Mouse (Mus musculus) adrenal gland, postnatal 36 days (tissue): Measurements from ENCODE around the gene Sez6l2. TPM values are rescaled to one million over a fixed set of nuclear protein-coding genes. Genes with fewer than 3 reads are reported as not detected.

Experiments
- total RNA-seq, 2 experiments: library from RNA; stranded (reverse); gene quantifications; 2 replicates each; pipeline ENCODE4 v1.2.3; 2021

Sez6l2 gene
- total RNA-seq, 2 experiments from 2014 or later = 47.1 to 108 TPM

Other genes with a start within 250 kb of the Sez6l2 start
- 10 to 100 TPM; 10.1 to 11.6 TPM for gene Coro1a, start 242.8 kb upstream of the Sez6l2 start, total RNA-seq
- 100 to 1,000 TPM; 129 to 150 TPM for gene Mapk3, start 191.0 kb upstream of the Sez6l2 start, total RNA-seq
- gene Gdpd3, start 184.2 kb upstream of the Sez6l2 start, total RNA-seq = 1 to 10 TPM; 1.3 to 4.7 TPM
- gene Ypel3, start 173.6 kb upstream of the Sez6l2 start, total RNA-seq = 100 to 1,000 TPM in 1 of 2 experiments, 10 to 100 TPM in 1; 88.9 to 157 TPM
- under 1 TPM; 0.46 to 0.70 TPM for gene Tbx6, start 169.1 kb upstream of the Sez6l2 start, total RNA-seq
- 10 to 100 TPM; 81.0 to 86.5 TPM for gene Ppp4c, start 158.1 kb upstream of the Sez6l2 start, total RNA-seq
- 10 to 100 TPM; 15.3 to 21.2 TPM for gene Fam57b, start 152.9 kb upstream of the Sez6l2 start, total RNA-seq
- gene 4930451I11Rik, start 118.9 kb upstream of the Sez6l2 start, total RNA-seq = not detected
- under 1 TPM; 0.43 to 0.50 TPM for gene Doc2a, start 103.1 kb upstream of the Sez6l2 start, total RNA-seq
- 10 to 100 TPM; 14.5 to 16.0 TPM for gene Hirip3, start 88.6 kb upstream of the Sez6l2 start, total RNA-seq
- gene Ino80e, start 88.2 kb upstream of the Sez6l2 start, total RNA-seq = 10 to 100 TPM; 39.7 to 45.0 TPM
- gene Taok2, start 65.9 kb upstream of the Sez6l2 start, total RNA-seq = 10 to 100 TPM; 54.9 to 81.3 TPM
- 10 to 100 TPM; 27.3 to 32.4 TPM for gene Tmem219, start 27.6 kb upstream of the Sez6l2 start, total RNA-seq
- gene Kctd13, start 21.7 kb upstream of the Sez6l2 start, total RNA-seq = 10 to 100 TPM; 23.7 to 31.9 TPM
- gene Asphd1, start 981 bp upstream of the Sez6l2 start, total RNA-seq = 1 to 10 TPM; 1.6 to 2.4 TPM
- 10 to 100 TPM; 85.1 to 93.1 TPM for gene Cdipt, start 25.4 kb downstream of the Sez6l2 start, total RNA-seq
- gene Cdiptos, start 25.5 kb downstream of the Sez6l2 start, total RNA-seq = under 1 TPM; 0.60 to 0.69 TPM
- gene Mvp, start 64.1 kb downstream of the Sez6l2 start, total RNA-seq = 100 to 1,000 TPM; 102 to 129 TPM
- gene Pagr1b, start 65.9 kb downstream of the Sez6l2 start, total RNA-seq = 1 to 10 TPM in 1 of 2 experiments, not detected in 1; 3.0 TPM
- gene Pagr1a, start 66.8 kb downstream of the Sez6l2 start, total RNA-seq = 10 to 100 TPM in 1 of 2 experiments, 1 to 10 TPM in 1; 4.4 to 15.1 TPM
- 10 to 100 TPM; 28.9 to 29.6 TPM for gene Gm42742, start 70.5 kb downstream of the Sez6l2 start, total RNA-seq
- gene Prrt2, start 70.6 kb downstream of the Sez6l2 start, total RNA-seq = 1 to 10 TPM; 1.9 to 2.9 TPM
- 100 to 1,000 TPM; 120 to 126 TPM for gene Maz, start 76.5 kb downstream of the Sez6l2 start, total RNA-seq
- gene Kif22, start 91.9 kb downstream of the Sez6l2 start, total RNA-seq = 1 to 10 TPM; 5.7 to 6.8 TPM
- gene Zg16, start 136.8 kb downstream of the Sez6l2 start, total RNA-seq = not detected
- 1 to 10 TPM in 1 of 2 experiments, under 1 TPM in 1; 0.89 to 1.1 TPM for gene AI467606, start 140.8 kb downstream of the Sez6l2 start, total RNA-seq
- under 1 TPM; 0.26 to 0.40 TPM for gene Qprt, start 171.7 kb downstream of the Sez6l2 start, total RNA-seq
- gene Spn, start 187.3 kb downstream of the Sez6l2 start, total RNA-seq = 1 to 10 TPM in 1 of 2 experiments, under 1 TPM in 1; 0.70 to 1.3 TPM
- 10 to 100 TPM; 59.3 to 61.0 TPM for gene Cd2bp2, start 245.5 kb downstream of the Sez6l2 start, total RNA-seq